Mouse (Mus musculus) hindbrain, embryonic 14.5 days (tissue): ENCODE measurements around the gene Uckl1. TPM values are rescaled to one million over a fixed set of nuclear protein-coding genes. Genes with fewer than 3 reads are reported as not detected.
A peak's percentile ranks its signal among the peaks of the same experiment; 100 is the strongest.

Experiments used
- ATAC-seq: fragments of 200-750 bp; cut with Nextera tagmentation; 2 replicates; pipeline ENCODE4 v1.8.0; 2017; ENCODE audit warnings: moderate number of reproducible peaks, mild to moderate bottlenecking, moderate TSS enrichment, moderate library complexity; ENCODE audit not compliant: low FRiP score
- DNase-seq: peaks from one replicate; pipeline ENCODE4 v3.0.0-alpha.2; 2015; ENCODE audit warnings: low spot score
- H3K27ac ChIP-seq: fragments of 300-500 bp; sonication (generic); 2 replicates; pipeline ENCODE4 v1.5.1; 2014; ENCODE audit warnings: mild to moderate bottlenecking, moderate library complexity
- H3K27me3 ChIP-seq: fragments of 300-500 bp; sonication (generic); 2 replicates; pipeline ENCODE4 v1.6.1; 2014; ENCODE audit warnings: mild to moderate bottlenecking, low read length, mixed read lengths; ENCODE audit not compliant: control insufficient read depth, insufficient read depth
- H3K36me3 ChIP-seq: fragments of 300-500 bp; sonication (generic); replicated peaks from 2 replicates; pipeline ENCODE4 v1.6.1; 2014; ENCODE audit not compliant: control insufficient read depth, insufficient read depth
- H3K4me1 ChIP-seq: fragments of 300-500 bp; sonication (generic); replicated peaks from 2 replicates; pipeline ENCODE4 v1.6.1; 2014; ENCODE audit warnings: antibody characterized with exemption, low read length, mixed read lengths; ENCODE audit not compliant: control insufficient read depth, insufficient read depth
- H3K4me2 ChIP-seq: fragments of 300-500 bp; sonication (generic); replicated peaks from 2 replicates; pipeline ENCODE4 v1.6.1; 2014; ENCODE audit warnings: mild to moderate bottlenecking, moderate library complexity
- H3K4me3 ChIP-seq: fragments of 300-500 bp; sonication (generic); replicated peaks from 2 replicates; pipeline ENCODE4 v1.5.1; 2014; ENCODE audit warnings: mild to moderate bottlenecking, low read length
- H3K9ac ChIP-seq: fragments of 300-500 bp; sonication (generic); 2 replicates; pipeline ENCODE4 v1.6.1; 2014
- H3K9me3 ChIP-seq: fragments of 300-500 bp; sonication (generic); 2 replicates; pipeline ENCODE4 v1.6.1; 2016; ENCODE audit warnings: low read length; ENCODE audit not compliant: control insufficient read depth
- WGBS: fragments of 180-500 bp; shearing (Covaris S2); extraction: QIAGEN DNeasy Blood & Tissue Kit; methylation state at CpG from one replicate; pipeline ENCODE4 v1.1.7; 2014; 5-methylcytosine and 5-hydroxymethylcytosine counted together
- polyA plus RNA-seq: library from polyadenylated mRNA; unstranded; fragments of >200 nt; fragmentation: Nextera tagmentation; extraction: Ambion mirVana; gene quantifications from 2 replicates; pipeline ENCODE4 v1.2.1, GENCODE M21; 2014

Uckl1 gene
- polyA plus RNA-seq, 1 experiment from 2014 or later: 57.2 TPM

- Histone ChIP-seq H3K4me3 (no peak overlapping the region), H3K4me2 (no peak overlapping the region), H3K9me3 (no peaks in the 10 kb centered on the region), H3K9ac (no peak overlapping the region), H3K36me3 (0 out of 2 replicates have a peak, but pooled peaks cover 4% of the 10 kb centered on the region), H3K4me1 (no peaks in the 10 kb centered on the region), H3K27ac (no peak overlapping the region), H3K27me3 (no peaks in the 10 kb centered on the region)
- peak; percentile 29 for DNase-seq
- 79% methylated on average over 7 of the region's 7 CpGs for WGBS
- no peak for ATAC-seq
These were observed 16.3 kb downstream of the Uckl1 start for GRCm38 (mm10) chr2:181568272-181569008.

DNA sequence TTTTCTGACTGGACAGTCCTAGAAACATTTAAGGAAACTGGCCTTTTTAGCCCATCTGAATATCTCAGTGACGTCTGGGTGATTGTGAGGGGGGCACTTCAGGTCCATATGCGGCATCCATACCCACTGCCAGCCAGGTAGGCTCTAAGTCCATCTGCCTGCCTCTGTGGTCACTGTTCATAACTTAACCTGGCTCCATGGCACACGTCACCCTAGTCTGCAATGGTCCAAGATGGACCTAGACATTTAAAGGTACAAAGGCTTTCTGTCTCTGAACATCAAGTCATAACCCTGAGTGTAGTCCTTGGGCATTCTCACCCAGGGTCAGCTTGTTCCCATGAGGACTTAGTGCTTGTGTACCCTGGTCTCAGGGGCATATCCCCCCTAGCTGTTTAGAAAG is 17.4 kb downstream of the Uckl1 start:
- Histone ChIP-seq H3K4me2 (no peak overlapping the region), H3K27ac (no peak overlapping the region), H3K9ac (no peak overlapping the region), H3K4me3 (no peak overlapping the region), H3K27me3 (no peaks in the 10 kb centered on the region), H3K9me3 (no peaks in the 10 kb centered on the region), H3K36me3 (no peaks in the 10 kb centered on the region), H3K4me1 (no peaks in the 10 kb centered on the region)
- DNase-seq: no peak
- WGBS: 95% methylated on average over 3 of the region's 3 CpGs
- no peak for ATAC-seq

- ATAC-seq: no peak
- no peaks in the 10 kb centered on the region for H3K27me3 ChIP-seq
- DNase-seq: no peak
- H3K27ac ChIP-seq: no peak overlapping the region
- H3K4me2 ChIP-seq: no peak overlapping the region
- H3K9me3 ChIP-seq: no peaks in the 10 kb centered on the region
- peaks cover 59% of the 10 kb centered on the region for H3K36me3 ChIP-seq
- no peak overlapping the region for H3K4me3 ChIP-seq
- no peaks in the 10 kb centered on the region for H3K4me1 ChIP-seq
- no peak overlapping the region for H3K9ac ChIP-seq
These were observed 30.9 kb downstream of the Uckl1 start for GRCm38 (mm10) chr2:181553772-181554171.

DNA sequence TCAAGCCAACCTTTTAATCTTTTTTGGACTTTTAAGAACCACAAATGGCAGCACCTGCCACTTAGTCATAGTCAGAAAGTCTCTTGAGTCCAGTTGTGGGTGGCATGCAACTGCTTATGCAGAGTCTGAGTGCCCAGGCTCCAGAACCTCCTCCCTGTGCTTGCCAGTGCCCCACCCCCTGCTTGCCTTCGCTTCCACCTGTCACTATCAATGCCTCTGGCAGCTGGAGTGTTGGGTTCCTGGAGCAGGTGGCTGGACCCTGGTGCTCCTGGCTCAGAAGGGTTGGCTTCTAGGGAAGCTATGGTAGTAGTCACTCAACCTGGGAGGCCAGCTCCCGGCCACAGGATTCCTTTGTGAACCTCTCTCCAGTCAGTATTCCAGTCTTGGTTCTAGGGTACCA is 34.5 kb downstream of the Uckl1 start:
- Histone ChIP-seq H3K4me1 (no peaks in the 10 kb centered on the region), H3K4me2 (no peak overlapping the region), H3K9ac (no peak overlapping the region), H3K27ac (no peak overlapping the region), H3K36me3 (peaks cover 85% of the 10 kb centered on the region), H3K9me3 (no peaks in the 10 kb centered on the region), H3K27me3 (no peaks in the 10 kb centered on the region), H3K4me3 (no peak overlapping the region)
- no peak for DNase-seq
- no peak for ATAC-seq
- WGBS: 95% methylated on average over 2 of the region's 2 CpGs

- ATAC-seq: no peak
- DNase-seq: no peak
- H3K36me3 ChIP-seq: peaks cover 73% of the 10 kb centered on the region
These were observed 36.0 kb downstream of the Uckl1 start for GRCm38 (mm10) chr2:181548682-181549081.

GRCm38 (mm10) chr2:181548227-181548626 is 36.5 kb downstream of the Uckl1 start:
- peaks cover 71% of the 10 kb centered on the region for H3K36me3 ChIP-seq
- WGBS: 68% methylated on average over 1 of the region's 1 CpGs

More at GRCm38 (mm10) chr2:181548682-181549081, 36.0 kb downstream of the Uckl1 start:
- H3K4me2 ChIP-seq: no peak overlapping the region
- H3K27me3 ChIP-seq: no peaks in the 10 kb centered on the region
- H3K27ac ChIP-seq: no peak overlapping the region
- H3K9ac ChIP-seq: no peak overlapping the region
- no peaks in the 10 kb centered on the region for H3K9me3 ChIP-seq
- 85% methylated on average over 5 of the region's 5 CpGs for whole genome bisulfite sequencing
- no peaks in the 10 kb centered on the region for H3K4me1 ChIP-seq
- no peak overlapping the region for H3K4me3 ChIP-seq

GRCm38 (mm10) chr2:181546142-181546541 is 38.5 kb downstream of the Uckl1 start:
- H3K9ac ChIP-seq: no peak overlapping the region

More at GRCm38 (mm10) chr2:181548227-181548626, 36.5 kb downstream of the Uckl1 start:
- ATAC-seq: no peak
- H3K4me3 ChIP-seq: no peak overlapping the region
- no peak overlapping the region for H3K9ac ChIP-seq
- no peak overlapping the region for H3K4me2 ChIP-seq
- H3K27ac ChIP-seq: no peak overlapping the region
- no peaks in the 10 kb centered on the region for H3K27me3 ChIP-seq
- DNase-seq: no peak
- no peaks in the 10 kb centered on the region for H3K4me1 ChIP-seq
- no peaks in the 10 kb centered on the region for H3K9me3 ChIP-seq

GRCm38 (mm10) chr2:181541761-181542380 is 42.8 kb downstream of the Uckl1 start:
- Histone ChIP-seq H3K9me3 (no peaks in the 10 kb centered on the region), H3K4me3 (no peak overlapping the region), H3K36me3 (peaks cover 8% of the 10 kb centered on the region), H3K27ac (no peak overlapping the region), H3K9ac (no peak overlapping the region), H3K27me3 (no peaks in the 10 kb centered on the region), H3K4me1 (no peaks in the 10 kb centered on the region), H3K4me2 (no peak overlapping the region)
- WGBS: 94% methylated on average over 6 of the region's 6 CpGs
- no peak for DNase-seq
- no peak for ATAC-seq

More at GRCm38 (mm10) chr2:181546142-181546541, 38.5 kb downstream of the Uckl1 start:
- 95% methylated on average over 7 of the region's 7 CpGs for WGBS
- ATAC-seq: no peak
- H3K9me3 ChIP-seq: no peaks in the 10 kb centered on the region
- H3K27me3 ChIP-seq: no peaks in the 10 kb centered on the region
- no peak overlapping the region for H3K4me3 ChIP-seq
- DNase-seq: no peak
- no peak overlapping the region for H3K27ac ChIP-seq
- H3K4me2 ChIP-seq: no peak overlapping the region
- no peaks in the 10 kb centered on the region for H3K4me1 ChIP-seq
- H3K36me3 ChIP-seq: peaks cover 50% of the 10 kb centered on the region

- Histone ChIP-seq H3K36me3 (no peaks in the 10 kb centered on the region; the same call in 1 of the 2 replicates), H3K27me3 (no peaks in the 10 kb centered on the region), H3K4me2 (no peak overlapping the region), H3K4me3 (no peak overlapping the region), H3K9ac (no peak overlapping the region), H3K9me3 (no peaks in the 10 kb centered on the region), H3K4me1 (no peaks in the 10 kb centered on the region), H3K27ac (peak overlapping the region; percentile 47; the same call in 1 of the 2 replicates)
- 80% methylated on average over 2 of the region's 2 CpGs for WGBS
- DNase-seq: no peak
- ATAC-seq: peak; percentile 53
These were observed 47.1 kb downstream of the Uckl1 start for GRCm38 (mm10) chr2:181537444-181538047.
